Mouse (Mus musculus): ENCODE data around the gene Fgfr2. TPM values are rescaled to one million over a fixed set of nuclear protein-coding genes. Genes with fewer than 3 reads are reported as not detected.
A peak's percentile ranks its signal among the peaks of the same experiment; 100 is the strongest.

Fgfr2 gene
- polyA plus RNA-seq, 1 experiment from 2014 or later, result 11.2 TPM

GRCm38 (mm10) chr7:130799418-130799817 is 2323.7 kb downstream of the Fgfr2 start:
- H3K36me3 ChIP-seq (replicated peaks; ENCODE audit: insufficient read depth, low read length), result no peaks in the 10 kb centered on the region
- WGBS (ENCODE audit: insufficient replicate concordance), result 57% methylated on average over 10 of the region's 10 CpGs
- no peaks in the 10 kb centered on the region for H3K9me3 ChIP-seq (ENCODE audit: low read length)
- no peak overlapping the region for H3K9ac ChIP-seq (replicated peaks)
- DNase-seq (peak; percentile 47), ATAC-seq (peak; percentile 91)
- H3K4me2 ChIP-seq (ENCODE audit: low read depth, low read length), result no peak overlapping the region
- H3K27me3 ChIP-seq (ENCODE audit: insufficient read depth, low read length), result no peaks in the 10 kb centered on the region
- peak overlapping the region; percentile 84 for H3K27ac ChIP-seq (ENCODE audit: low read depth)
- peak; percentile 81 for TF ChIP-seq EP300 (IDR thresholded peaks at IDR 0.05; ENCODE audit: low read depth)
- TF ChIP-seq CTCF (IDR thresholded peaks at IDR 0.05; ENCODE audit: low read depth), result no peak
- H3K4me3 ChIP-seq (ENCODE audit: low read depth, low read length), result no peak overlapping the region
- peaks cover 14% of the 10 kb centered on the region for H3K4me1 ChIP-seq (ENCODE audit: insufficient read depth)

GRCm38 (mm10) chr7:130797524-130797923 is 2325.6 kb downstream of the Fgfr2 start:
- ATAC-seq (no peak), DNase-seq (no peak)
- no peaks in the 10 kb centered on the region for H3K27me3 ChIP-seq (ENCODE audit: insufficient read depth, low read length)
- no peak overlapping the region for H3K27ac ChIP-seq (ENCODE audit: low read depth)
- TF ChIP-seq EP300 (IDR thresholded peaks at IDR 0.05; ENCODE audit: low read depth) (no peak), CTCF (IDR thresholded peaks at IDR 0.05; ENCODE audit: low read depth) (no peak)
- H3K4me1 ChIP-seq (ENCODE audit: insufficient read depth), result peaks cover 15% of the 10 kb centered on the region
- no peaks in the 10 kb centered on the region for H3K9me3 ChIP-seq (ENCODE audit: low read length)
- no peaks in the 10 kb centered on the region for H3K36me3 ChIP-seq (replicated peaks; ENCODE audit: insufficient read depth, low read length)
- no peak overlapping the region for H3K4me2 ChIP-seq (ENCODE audit: low read depth, low read length)
- no peak overlapping the region for H3K9ac ChIP-seq (replicated peaks)
- no peak overlapping the region for H3K4me3 ChIP-seq (ENCODE audit: low read depth, low read length)
- 86% methylated on average over 6 of the region's 6 CpGs for WGBS (ENCODE audit: insufficient replicate concordance)

GRCm38 (mm10) chr7:130796786-130797185 is 2326.4 kb downstream of the Fgfr2 start:
- DNase-seq (no peak), ATAC-seq (no peak)
- H3K9ac ChIP-seq (replicated peaks), result no peak overlapping the region
- no peak overlapping the region for H3K4me3 ChIP-seq (ENCODE audit: low read depth, low read length)
- H3K27ac ChIP-seq (ENCODE audit: low read depth), result no peak overlapping the region
- no peaks in the 10 kb centered on the region for H3K36me3 ChIP-seq (replicated peaks; ENCODE audit: insufficient read depth, low read length)
- peaks cover 18% of the 10 kb centered on the region for H3K4me1 ChIP-seq (ENCODE audit: insufficient read depth)
- WGBS (ENCODE audit: insufficient replicate concordance), result 61% methylated on average over 8 of the region's 8 CpGs
- H3K4me2 ChIP-seq (ENCODE audit: low read depth, low read length), result no peak overlapping the region
- TF ChIP-seq CTCF (IDR thresholded peaks at IDR 0.05; ENCODE audit: low read depth), result peak; percentile 48
- TF ChIP-seq EP300 (IDR thresholded peaks at IDR 0.05; ENCODE audit: low read depth), result no peak
- H3K9me3 ChIP-seq (ENCODE audit: low read length), result no peaks in the 10 kb centered on the region
- no peaks in the 10 kb centered on the region for H3K27me3 ChIP-seq (ENCODE audit: insufficient read depth, low read length)

GRCm38 (mm10) chr7:130793671-130794070 is 2329.5 kb downstream of the Fgfr2 start:
- Histone ChIP-seq H3K27ac (ENCODE audit: low read depth) (no peak overlapping the region), H3K9me3 (ENCODE audit: low read length) (no peaks in the 10 kb centered on the region), H3K36me3 (replicated peaks; ENCODE audit: insufficient read depth, low read length) (no peaks in the 10 kb centered on the region), H3K9ac (replicated peaks) (no peak overlapping the region), H3K4me2 (ENCODE audit: low read depth, low read length) (no peak overlapping the region), H3K4me3 (ENCODE audit: low read depth, low read length) (no peak overlapping the region), H3K27me3 (ENCODE audit: insufficient read depth, low read length) (no peaks in the 10 kb centered on the region), H3K4me1 (ENCODE audit: insufficient read depth) (peaks cover 5% of the 10 kb centered on the region; the same call in 1 of the 2 replicates)
- TF ChIP-seq EP300 (IDR thresholded peaks at IDR 0.05; ENCODE audit: low read depth) (no peak), CTCF (IDR thresholded peaks at IDR 0.05; ENCODE audit: low read depth) (no peak)
- WGBS (ENCODE audit: insufficient replicate concordance), result 74% methylated on average over 9 of the region's 9 CpGs
- ATAC-seq (no peak), DNase-seq (no peak)

- no peak for TF ChIP-seq CTCF (IDR thresholded peaks at IDR 0.05; ENCODE audit: low read depth)
- TF ChIP-seq EP300 (IDR thresholded peaks at IDR 0.05; ENCODE audit: low read depth), result peak; percentile 58; the same call in 1 of the 2 replicates
- H3K9me3 ChIP-seq (ENCODE audit: low read length), result no peaks in the 10 kb centered on the region
- H3K27me3 ChIP-seq (ENCODE audit: insufficient read depth, low read length), result no peaks in the 10 kb centered on the region
- no peaks in the 10 kb centered on the region for H3K36me3 ChIP-seq (replicated peaks; ENCODE audit: insufficient read depth, low read length)
- peak; percentile 72 for ATAC-seq
- peaks cover 23% of the 10 kb centered on the region; the same call in 1 of the 2 replicates for H3K4me1 ChIP-seq (ENCODE audit: insufficient read depth)
- no peak overlapping the region for H3K9ac ChIP-seq (replicated peaks)
- 51% methylated on average over 7 of the region's 7 CpGs for WGBS (ENCODE audit: insufficient replicate concordance)
- H3K27ac ChIP-seq (ENCODE audit: low read depth), result 0 out of 2 replicates have a peak overlapping the region, but pooled peaks have one; percentile 6
- H3K4me2 ChIP-seq (ENCODE audit: low read depth, low read length), result no peak overlapping the region
- H3K4me3 ChIP-seq (ENCODE audit: low read depth, low read length), result no peak overlapping the region
- peak; percentile 48 for DNase-seq
Measured at GRCm38 (mm10) chr7:130789456-130789855, 2333.7 kb downstream of the Fgfr2 start.

- Histone ChIP-seq H3K9ac (replicated peaks) (no peak overlapping the region), H3K36me3 (replicated peaks; ENCODE audit: insufficient read depth, low read length) (no peaks in the 10 kb centered on the region), H3K4me1 (ENCODE audit: insufficient read depth) (peaks cover 23% of the 10 kb centered on the region; the same call in 1 of the 2 replicates), H3K4me3 (ENCODE audit: low read depth, low read length) (no peak overlapping the region), H3K27me3 (ENCODE audit: insufficient read depth, low read length) (no peaks in the 10 kb centered on the region), H3K9me3 (ENCODE audit: low read length) (no peaks in the 10 kb centered on the region), H3K27ac (ENCODE audit: low read depth) (0 out of 2 replicates have a peak overlapping the region, but pooled peaks have one; percentile 6), H3K4me2 (ENCODE audit: low read depth, low read length) (no peak overlapping the region)
- no peak for TF ChIP-seq CTCF (IDR thresholded peaks at IDR 0.05; ENCODE audit: low read depth)
- ATAC-seq (no peak), DNase-seq (no peak)
- 76% methylated on average over 3 of the region's 3 CpGs for WGBS (ENCODE audit: insufficient replicate concordance)
Measured at GRCm38 (mm10) chr7:130788950-130789349, 2334.2 kb downstream of the Fgfr2 start.

Measured in liver, postnatal 0 days (tissue).